Mouse (Mus musculus): ENCODE results near the gene Ctu2. TPM values are rescaled to one million over a fixed set of nuclear protein-coding genes. Genes with fewer than 3 reads are reported as not detected.

Gene Ctu2
- 20.0 and 42.8 TPM in 2 replicates for polyA plus RNA-seq (2012; rRNA removed; ENCODE audit: low replicate concordance)

DNA sequence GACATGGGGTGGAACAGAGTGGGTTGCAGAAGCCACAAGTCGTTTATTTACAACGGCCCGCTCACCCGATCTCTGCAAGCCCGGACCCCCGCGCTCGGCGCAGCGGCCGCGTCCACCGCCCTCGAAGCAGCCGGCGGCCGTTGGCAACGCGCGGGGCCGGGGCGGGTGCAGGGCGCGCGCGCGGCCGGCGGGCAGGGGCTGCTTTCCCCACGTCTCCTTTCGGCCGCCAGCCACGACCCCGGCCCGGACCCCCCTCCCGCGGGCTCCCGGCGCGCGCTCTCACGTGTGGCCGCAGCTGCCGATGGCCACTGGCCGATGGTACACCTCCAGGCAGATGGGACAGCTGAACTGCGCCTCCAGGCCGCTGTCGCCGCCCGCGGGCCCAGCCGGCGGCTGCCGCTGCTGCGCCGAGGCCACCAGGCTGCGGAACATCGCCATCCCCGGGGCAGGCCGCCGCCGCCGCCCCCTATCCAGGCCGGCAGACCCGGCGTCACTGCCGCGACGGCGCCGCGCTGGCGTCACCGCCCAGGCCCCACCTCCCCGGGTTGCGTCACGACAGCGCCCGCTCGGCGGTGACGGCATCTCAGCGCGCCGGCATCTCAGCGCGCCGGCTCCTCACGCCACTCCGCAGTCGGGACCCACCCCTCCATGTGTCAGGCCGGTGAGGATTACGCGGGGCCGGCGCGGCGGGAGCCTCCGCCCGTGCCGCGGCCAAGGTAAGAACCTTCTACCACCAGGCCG is at the start of gene Ctu2, which contains the start of gene Rnf166:
Ctu2 (plus strand) TSS at position 564 of the 741 bp plus-strand sequence.
Rnf166 (minus strand) TSS at position 485 of the 741 bp plus-strand sequence.

GRCm38 (mm10) chr8:122432443-122433268 is 43.3 kb upstream of the Ctu2 start, which contains the start of gene Cyba:
Cyba (minus strand) TSS chr8:122432930.

DNA sequence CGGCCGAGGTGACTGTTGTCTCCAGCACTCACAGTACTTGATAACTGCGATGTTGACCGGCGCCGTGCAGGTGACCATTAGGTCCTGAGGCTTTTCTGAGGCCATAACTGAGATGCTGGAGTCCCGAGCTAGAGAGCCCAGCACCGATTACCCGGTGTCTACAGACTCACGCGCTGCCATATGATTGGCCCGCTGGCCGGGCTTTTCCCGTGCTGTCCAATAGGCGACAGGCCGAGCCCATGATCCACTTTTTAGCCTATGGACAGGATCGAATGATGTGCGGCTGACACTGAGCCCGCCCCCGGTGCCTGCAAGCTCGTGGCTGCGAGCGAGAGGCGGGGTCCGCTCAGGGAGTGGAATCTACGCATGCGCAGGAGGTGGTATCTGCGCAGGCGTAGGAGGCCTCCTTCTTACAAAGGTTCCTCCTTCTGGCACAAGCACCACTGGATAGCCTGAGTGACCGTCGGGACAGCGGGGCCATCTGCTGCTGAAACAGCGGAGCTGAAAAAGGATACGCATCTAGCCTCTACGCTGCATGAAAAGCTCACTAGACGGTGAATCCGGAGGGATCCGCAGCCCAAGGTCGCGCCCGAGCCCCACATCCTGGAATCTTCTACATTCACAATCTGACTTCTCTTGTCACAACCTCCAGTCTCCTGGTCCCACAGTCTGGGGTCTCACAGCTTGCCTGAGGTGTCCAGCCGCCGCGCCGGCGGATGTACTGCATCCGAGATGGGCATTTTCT is 32.5 kb upstream of the Ctu2 start, which contains the start of gene Mvd:
Mvd (minus strand) TSS at position 161 of the 745 bp plus-strand sequence.

DNA sequence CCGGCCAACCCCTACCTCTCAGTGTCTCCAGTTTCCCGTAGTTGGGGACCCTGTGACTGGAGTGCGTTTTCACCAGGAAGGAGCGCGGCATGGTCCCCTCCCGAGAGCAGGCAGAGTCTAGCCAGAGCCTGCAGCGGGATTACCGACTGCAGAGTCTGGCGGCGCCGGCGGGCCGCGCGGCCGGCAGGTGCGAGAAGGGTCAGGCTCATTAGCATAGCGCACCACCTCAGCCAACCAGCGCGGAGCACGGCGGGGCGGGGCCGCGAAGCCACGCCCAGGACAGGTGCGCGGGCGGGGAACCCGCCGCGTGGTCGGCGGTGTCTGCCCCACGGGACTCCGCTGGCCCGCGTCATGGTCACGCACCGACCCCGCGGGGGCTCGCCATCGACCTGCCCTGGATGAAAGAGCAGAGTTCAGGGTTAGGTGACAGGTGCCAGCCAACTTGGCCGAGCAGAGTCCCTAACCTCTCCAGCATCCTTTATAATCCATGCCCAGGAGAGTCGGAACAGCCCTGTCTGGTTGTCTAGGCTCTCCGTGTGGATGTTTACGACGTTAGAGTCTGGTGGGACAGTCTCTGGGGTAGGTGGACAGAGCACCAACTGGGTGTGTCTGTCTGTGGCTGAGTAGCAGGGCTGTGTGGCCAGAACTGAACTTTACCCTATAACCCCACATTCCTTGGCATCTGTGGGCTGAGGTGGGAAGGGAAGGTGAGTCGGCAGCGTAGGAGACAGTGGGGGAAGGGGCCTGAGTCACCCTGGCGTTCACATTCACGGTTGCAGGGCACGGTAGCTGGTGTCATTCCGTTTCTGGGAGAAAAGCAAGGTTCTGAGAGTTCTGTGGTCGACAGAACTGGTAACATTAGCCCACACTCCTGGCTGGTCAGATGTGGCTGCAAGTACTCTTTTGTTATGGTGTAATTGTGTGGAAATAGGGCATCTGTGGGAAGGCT is 15.1 kb upstream of the Ctu2 start, which contains the start of gene Snai3:
Snai3 (minus strand) TSS at position 210 of the 949 bp plus-strand sequence.

Other genes with a start within 250 kb of the Ctu2 start
- 14.3 and 36.0 TPM in 2 replicates for gene Zfpm1, start 194.0 kb upstream of the Ctu2 start, polyA plus RNA-seq (2012; rRNA removed; ENCODE audit: low replicate concordance)
- not detected in 2 replicates for gene Trhr2, start 115.4 kb upstream of the Ctu2 start, polyA plus RNA-seq (2012; rRNA removed; ENCODE audit: low replicate concordance)
- gene Zc3h18, start 99.5 kb upstream of the Ctu2 start, polyA plus RNA-seq (2012; rRNA removed; ENCODE audit: low replicate concordance): 19.1 and 31.8 TPM in 2 replicates
- gene Il17c, start 54.1 kb upstream of the Ctu2 start, polyA plus RNA-seq (2012; rRNA removed; ENCODE audit: low replicate concordance): 0.19 and 0.32 TPM in 2 replicates
- 87.0 and 191 TPM in 2 replicates for gene Cyba, start 43.2 kb upstream of the Ctu2 start, polyA plus RNA-seq (2012; rRNA removed; ENCODE audit: low replicate concordance)
- 33.7 and 36.7 TPM in 2 replicates for gene Mvd, start 32.7 kb upstream of the Ctu2 start, polyA plus RNA-seq (2012; rRNA removed; ENCODE audit: low replicate concordance)
- 0.20 and 0.85 TPM in 2 replicates for gene Snai3, start 15.4 kb upstream of the Ctu2 start, polyA plus RNA-seq (2012; rRNA removed; ENCODE audit: low replicate concordance)
- gene Rnf166, start 79 bp upstream of the Ctu2 start, polyA plus RNA-seq (2012; rRNA removed; ENCODE audit: low replicate concordance): 74.3 and 112 TPM in 2 replicates
- 208 and 217 TPM in 2 replicates for gene Piezo1, start 75.2 kb downstream of the Ctu2 start, polyA plus RNA-seq (2012; rRNA removed; ENCODE audit: low replicate concordance)
- gene Cdt1, start 91.9 kb downstream of the Ctu2 start, polyA plus RNA-seq (2012; rRNA removed; ENCODE audit: low replicate concordance): 6.5 and 27.5 TPM in 2 replicates
- gene Aprt, start 100.8 kb downstream of the Ctu2 start, polyA plus RNA-seq (2012; rRNA removed; ENCODE audit: low replicate concordance): 48.9 and 263 TPM in 2 replicates
- gene Galns, start 135.3 kb downstream of the Ctu2 start, polyA plus RNA-seq (2012; rRNA removed; ENCODE audit: low replicate concordance): 25.7 and 35.7 TPM in 2 replicates
- 135 and 185 TPM in 2 replicates for gene Trappc2l, start 135.5 kb downstream of the Ctu2 start, polyA plus RNA-seq (2012; rRNA removed; ENCODE audit: low replicate concordance)
- not detected in 2 replicates for gene Pabpn1l, start 146.6 kb downstream of the Ctu2 start, polyA plus RNA-seq (2012; rRNA removed; ENCODE audit: low replicate concordance)
- 10.3 and 11.3 TPM in 2 replicates for gene Cbfa2t3, start 223.0 kb downstream of the Ctu2 start, polyA plus RNA-seq (2012; rRNA removed; ENCODE audit: low replicate concordance)

Data from subcutaneous adipose tissue, adult 2 months (tissue).